Mouse (Mus musculus) lung, postnatal 0 days (tissue): ENCODE data around the gene Rtbdn. TPM values are rescaled to one million over a fixed set of nuclear protein-coding genes. Genes with fewer than 3 reads are reported as not detected.

Experiments
- ATAC-seq: fragments of 200-750 bp; cut with Nextera tagmentation; 2 replicates; pipeline ENCODE4 v1.8.0; 2017; ENCODE audit warnings: moderate library complexity
- DNase-seq: peaks from one replicate; pipeline ENCODE4 v3.0.0-alpha.2; 2016; ENCODE audit warnings: low spot score
- H3K27ac ChIP-seq: fragments of 300-500 bp; sonication (generic); 2 replicates; pipeline ENCODE4 v1.5.1; 2014; ENCODE audit warnings: antibody characterized with exemption, mild to moderate bottlenecking, low read length, mixed read lengths
- H3K27me3 ChIP-seq: fragments of 300-500 bp; sonication (generic); replicated peaks from 2 replicates; pipeline ENCODE4 v1.6.1; 2014; ENCODE audit warnings: low read length, mixed read lengths; ENCODE audit not compliant: insufficient read depth
- H3K36me3 ChIP-seq: fragments of 300-500 bp; sonication (generic); 2 replicates; pipeline ENCODE4 v1.6.1; 2014; ENCODE audit warnings: low read length, mixed read lengths; ENCODE audit not compliant: insufficient read depth
- H3K4me1 ChIP-seq: fragments of 300-500 bp; sonication (generic); 2 replicates; pipeline ENCODE4 v1.6.1; 2014; ENCODE audit warnings: antibody characterized with exemption, low read depth, low read length, mixed read lengths; ENCODE audit not compliant: insufficient read depth
- H3K4me2 ChIP-seq: fragments of 300-500 bp; sonication (generic); replicated peaks from 2 replicates; pipeline ENCODE4 v1.6.1; 2014; ENCODE audit warnings: low read depth, mild to moderate bottlenecking, low read length, moderate library complexity, mixed read lengths
- H3K4me3 ChIP-seq: fragments of 300-500 bp; sonication (generic); 2 replicates; pipeline ENCODE4 v1.5.1; 2014; ENCODE audit warnings: low read depth, low read length
- H3K9ac ChIP-seq: fragments of 300-500 bp; sonication (generic); replicated peaks from 2 replicates; pipeline ENCODE4 v1.6.1; 2014; ENCODE audit warnings: low read depth, mild to moderate bottlenecking
- H3K9me3 ChIP-seq: fragments of 300-500 bp; sonication (generic); 2 replicates; pipeline ENCODE4 v1.6.1; 2016; ENCODE audit warnings: low read length, mixed read lengths
- CTCF ChIP-seq: IDR thresholded peaks from 2 replicates; pipeline ENCODE4 v1.5.1; 2016; ENCODE audit warnings: antibody characterized with exemption, mild to moderate bottlenecking
- EP300 ChIP-seq: IDR thresholded peaks from 2 replicates; pipeline ENCODE4 v1.6.1; 2016; ENCODE audit warnings: antibody characterized with exemption, mild to moderate bottlenecking, control low read depth
- WGBS: fragments of 180-500 bp; shearing (Covaris S2); extraction: QIAGEN DNeasy Blood & Tissue Kit; methylation state at CpG from one replicate; pipeline ENCODE4 v1.1.7; 2014; 5-methylcytosine and 5-hydroxymethylcytosine counted together
- polyA plus RNA-seq: library from polyadenylated mRNA; unstranded; fragments of >200 nt; fragmentation: Nextera tagmentation; extraction: Ambion mirVana; gene quantifications from 2 replicates; pipeline ENCODE4 v1.2.1, GENCODE M21; 2015

Gene Rtbdn
- polyA plus RNA-seq, 1 experiment from 2014 or later = not detected

DNA sequence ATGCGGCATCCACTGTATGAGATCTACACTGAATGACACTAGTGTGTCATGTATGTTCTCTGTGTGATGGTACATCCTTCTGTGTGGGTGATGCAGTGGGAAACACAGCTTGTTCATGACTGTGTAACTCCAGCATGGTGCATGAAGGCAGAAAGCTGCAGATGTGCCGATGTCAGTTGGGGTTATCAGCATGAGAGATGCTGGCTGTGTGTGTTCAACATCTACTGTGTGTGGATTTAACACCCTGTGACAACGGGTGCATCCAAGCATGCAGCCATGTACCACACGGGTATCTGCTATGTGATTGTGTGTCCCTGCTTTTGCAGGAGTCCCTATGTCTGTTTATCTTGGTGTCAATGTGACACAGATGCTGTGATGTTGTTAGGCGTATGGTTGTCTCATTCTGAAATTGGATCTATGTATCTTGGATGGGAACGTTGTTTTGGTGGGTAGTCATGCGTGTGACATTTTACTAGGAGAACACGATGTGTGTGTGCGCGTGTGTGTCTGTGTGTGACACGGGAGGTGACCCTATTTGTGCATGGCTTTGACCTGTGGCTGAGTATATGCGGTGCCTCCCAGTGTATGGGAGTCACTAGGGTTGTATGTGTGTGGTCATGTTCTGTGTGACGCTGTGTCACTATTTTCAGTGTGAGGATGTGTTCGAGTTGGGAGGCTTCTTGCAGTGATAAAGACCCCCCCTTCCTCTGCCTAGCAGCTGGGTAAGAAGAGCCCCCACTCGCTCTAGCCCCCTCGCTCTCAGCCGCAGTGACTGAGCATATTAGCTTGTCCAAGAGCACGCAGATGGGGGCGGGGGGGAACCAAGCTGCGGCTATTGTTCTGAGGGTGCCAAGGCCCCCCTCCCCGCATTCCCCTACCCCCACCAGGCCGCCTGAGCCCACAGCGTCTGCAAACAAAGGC lies 10.5 kb upstream of the Rtbdn start:
- DNase-seq = no peak
- Histone ChIP-seq H3K27me3 (peaks cover 30% of the 10 kb centered on the region), H3K4me2 (peak overlapping the region; percentile 55; the same call in 1 of the 2 replicates), H3K27ac (no peak overlapping the region), H3K9me3 (no peaks in the 10 kb centered on the region), H3K36me3 (no peaks in the 10 kb centered on the region), H3K4me1 (no peaks in the 10 kb centered on the region), H3K4me3 (0 out of 2 replicates have a peak overlapping the region, but pooled peaks have one; percentile 20), H3K9ac (no peak overlapping the region)
- WGBS = 22% methylated on average over 23 of the region's 23 CpGs
- TF ChIP-seq EP300 (no peak), CTCF (no peak)
- ATAC-seq = no peak

DNA sequence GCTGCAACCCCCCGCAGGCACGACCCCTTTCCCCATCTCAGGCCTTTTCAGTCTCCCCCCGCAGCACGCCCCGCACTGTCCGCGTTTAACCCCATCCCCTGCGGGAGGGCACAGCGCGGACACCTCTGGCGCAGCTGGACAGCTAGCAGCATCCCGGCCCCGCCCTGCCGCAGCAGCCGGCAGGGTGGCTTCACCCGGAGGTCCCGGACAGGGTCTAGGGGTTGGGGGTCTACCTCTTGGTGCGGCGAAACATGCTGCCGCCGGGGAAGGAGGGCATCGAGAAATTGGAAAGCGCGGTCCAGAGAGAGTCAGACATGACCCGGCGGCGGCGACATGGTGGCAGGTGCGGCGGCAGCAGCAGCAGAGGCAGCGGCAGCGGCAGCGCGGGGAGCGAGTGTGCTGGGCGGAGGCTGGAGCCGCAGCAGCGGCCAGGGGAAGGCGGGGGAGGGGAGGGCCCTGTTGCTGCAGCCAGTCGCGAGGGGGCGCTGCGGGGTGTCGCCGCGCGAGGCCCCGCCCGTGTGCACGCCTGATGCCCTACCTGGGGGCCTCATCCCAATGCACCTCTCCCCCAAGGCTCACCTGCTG lies 9.7 kb upstream of the Rtbdn start, which contains the start of gene Mast1:
Gene Mast1 (minus strand): TSS at position 398 of the 585 bp plus-strand sequence.
- H3K4me3 ChIP-seq = peak within 1 kb of the TSS; percentile 20; the same call in 1 of the 2 replicates
- ATAC-seq (peak; percentile 83), DNase-seq (peak; percentile 69)
- no peak within 1 kb of the TSS for H3K27ac ChIP-seq
- no peak within 1 kb of the TSS for H3K9ac ChIP-seq
- no peaks in the 10 kb centered on the region for H3K9me3 ChIP-seq
- H3K4me2 ChIP-seq = peak within 1 kb of the TSS; percentile 55
- under 1% methylated on average over 34 of the region's 50 CpGs for WGBS
- peaks cover 30% of the 10 kb centered on the region for H3K27me3 ChIP-seq
- peak; percentile 61 for TF ChIP-seq CTCF
- no peak for TF ChIP-seq EP300
- no peaks in the 10 kb centered on the region for H3K4me1 ChIP-seq
- no peaks in the 10 kb centered on the region for H3K36me3 ChIP-seq

DNA sequence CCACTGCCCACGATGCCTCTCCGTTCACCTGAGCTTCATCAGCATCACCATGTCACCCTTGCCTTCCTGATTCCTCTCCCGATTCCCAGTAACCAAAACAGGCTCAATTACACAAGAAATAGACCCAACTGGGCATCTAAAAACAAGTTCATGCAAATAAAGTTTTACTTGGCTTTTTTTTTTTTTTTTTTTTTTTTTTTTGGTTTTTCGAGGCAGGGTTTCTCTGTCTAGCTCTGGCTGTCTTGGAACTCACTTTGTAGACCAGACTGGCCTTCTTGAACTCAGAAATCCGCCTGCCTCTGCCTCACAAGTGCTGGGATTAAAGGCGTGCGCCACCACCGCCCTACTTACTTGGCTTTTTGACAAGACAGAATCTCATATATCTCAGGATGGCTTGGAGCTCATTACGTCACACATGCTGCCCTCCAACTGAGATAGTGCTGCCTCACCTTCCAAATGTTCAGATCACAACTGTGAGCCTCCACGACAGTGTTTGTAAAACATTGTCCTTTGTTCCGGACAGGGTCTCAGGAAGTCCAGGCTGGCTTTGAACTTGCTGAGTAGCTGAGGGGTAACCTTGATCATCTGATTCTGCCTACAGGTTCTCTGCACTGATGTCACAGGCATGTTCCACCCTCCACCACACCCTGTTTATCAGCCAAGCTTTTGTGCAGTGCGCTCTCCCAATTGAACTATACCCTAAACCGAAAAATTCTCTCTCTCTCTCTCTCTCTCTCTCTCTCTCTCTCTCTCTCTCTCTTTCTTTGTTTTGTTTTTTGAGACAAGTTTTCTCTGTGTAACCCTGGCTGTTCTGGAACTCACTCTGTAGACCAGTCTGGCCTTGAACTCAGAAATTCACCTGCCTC lies 8.9 kb upstream of the Rtbdn start:
- Histone ChIP-seq H3K27ac (no peak overlapping the region), H3K4me2 (no peak overlapping the region), H3K4me1 (no peaks in the 10 kb centered on the region), H3K9me3 (no peaks in the 10 kb centered on the region), H3K4me3 (no peak overlapping the region), H3K36me3 (no peaks in the 10 kb centered on the region), H3K27me3 (peaks cover 30% of the 10 kb centered on the region), H3K9ac (no peak overlapping the region)
- 57% methylated on average over 13 of the region's 13 CpGs for WGBS
- DNase-seq (no peak), ATAC-seq (no peak)
- TF ChIP-seq CTCF (no peak), EP300 (no peak)

DNA sequence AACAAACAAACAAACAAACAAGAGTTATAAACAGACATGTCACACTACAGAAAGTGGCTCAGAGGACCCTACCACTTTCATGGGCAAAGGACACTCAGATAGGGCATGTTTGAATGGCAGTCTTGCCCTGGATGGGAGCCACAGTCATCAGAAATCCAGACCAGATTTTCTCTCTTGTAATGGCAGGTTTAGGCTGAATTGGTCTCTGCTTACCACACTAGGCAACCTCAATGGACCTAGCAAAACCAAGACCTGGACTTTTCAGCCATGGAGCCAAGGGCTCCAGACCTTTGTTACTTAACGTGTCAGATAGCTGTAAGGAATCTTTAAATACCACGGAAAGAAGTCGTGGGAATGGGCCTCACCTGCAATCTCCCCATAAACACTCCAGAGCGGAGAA lies 3.1 kb upstream of the Rtbdn start:
- no peak for TF ChIP-seq EP300
- no peak for TF ChIP-seq CTCF
- H3K9ac ChIP-seq = no peak overlapping the region
- H3K27ac ChIP-seq = no peak overlapping the region
- H3K27me3 ChIP-seq = peaks cover 46% of the 10 kb centered on the region
- WGBS = 17% methylated on average over 4 of the region's 4 CpGs
- H3K4me3 ChIP-seq = no peak overlapping the region
- no peak for ATAC-seq
- no peak for DNase-seq
- H3K9me3 ChIP-seq = no peaks in the 10 kb centered on the region
- H3K4me2 ChIP-seq = no peak overlapping the region
- no peaks in the 10 kb centered on the region for H3K36me3 ChIP-seq
- no peaks in the 10 kb centered on the region for H3K4me1 ChIP-seq

DNA sequence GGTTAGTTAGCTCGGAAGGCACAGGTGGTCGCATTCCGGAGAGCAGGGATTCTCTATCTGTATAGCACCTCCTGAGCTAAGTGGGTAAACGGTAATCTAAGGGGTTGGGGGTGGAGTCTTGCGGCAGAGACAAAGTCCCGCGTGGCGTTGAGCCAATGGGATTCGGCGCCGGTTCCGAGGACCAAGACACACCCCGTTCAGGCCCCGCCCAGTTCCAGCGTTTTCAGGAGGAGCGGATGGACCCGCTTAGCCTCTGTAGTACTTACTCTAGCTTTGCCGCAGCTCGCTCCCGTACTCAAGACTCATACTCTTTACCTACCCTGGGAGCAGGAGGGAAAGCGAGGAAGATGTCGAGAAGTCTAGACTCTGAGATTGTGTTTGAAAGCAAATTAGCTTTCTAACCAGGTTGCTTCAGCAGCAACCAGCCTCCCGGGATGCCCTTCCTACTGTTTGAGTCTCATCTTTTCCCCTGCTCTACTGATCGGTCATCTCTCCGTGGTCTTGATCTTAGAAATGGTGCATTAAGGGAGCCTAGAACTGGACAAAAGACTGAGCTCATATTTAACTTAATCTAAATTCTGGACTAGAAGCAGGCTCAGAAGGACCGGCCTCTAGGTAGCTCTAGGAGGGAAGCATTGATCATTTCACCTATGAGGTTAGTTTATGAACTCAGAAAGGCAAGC lies 2.2 kb upstream of the Rtbdn start:
- Histone ChIP-seq H3K9me3 (no peaks in the 10 kb centered on the region), H3K27ac (no peak overlapping the region), H3K36me3 (no peaks in the 10 kb centered on the region), H3K4me2 (no peak overlapping the region), H3K27me3 (peaks cover 46% of the 10 kb centered on the region), H3K4me1 (no peaks in the 10 kb centered on the region), H3K4me3 (no peak overlapping the region), H3K9ac (no peak overlapping the region)
- peak; percentile 17 for DNase-seq
- ATAC-seq = no peak
- 3% methylated on average over 26 of the region's 26 CpGs for WGBS
- TF ChIP-seq CTCF (no peak), EP300 (no peak)
